Mouse (Mus musculus) megakaryocyte, embryonic 14.5 days (primary cell): ENCODE data around the gene Skp2. TPM values are rescaled to one million over a fixed set of nuclear protein-coding genes. Genes with fewer than 3 reads are reported as not detected.
A peak's percentile ranks its signal among the peaks of the same experiment; 100 is the strongest.

Experiments used
- H3K27me3 ChIP-seq: replicated peaks from 2 replicates; pipeline ENCODE3; 2012; ENCODE audit warnings: inconsistent platforms
- H3K36me3 ChIP-seq: replicated peaks from 2 replicates; pipeline ENCODE3; 2012; ENCODE audit warnings: low read length, inconsistent platforms, mixed read lengths
- H3K4me1 ChIP-seq: 2 replicates; pipeline ENCODE4 v1.6.1; 2012; ENCODE audit warnings: inconsistent platforms
- H3K4me3 ChIP-seq: replicated peaks from 2 replicates; pipeline ENCODE3; 2012; ENCODE audit warnings: moderate library complexity, mild to moderate bottlenecking, inconsistent platforms
- H3K9me3 ChIP-seq: 2 replicates; pipeline ENCODE4 v1.6.1; 2012; ENCODE audit warnings: inconsistent platforms
- FLI1 ChIP-seq: IDR thresholded peaks from 2 replicates; pipeline ENCODE4 v1.6.1; 2012; ENCODE audit warnings: low read length, inconsistent platforms, mixed read lengths
- GATA1 ChIP-seq: IDR thresholded peaks from 3 replicates; pipeline ENCODE4 v1.6.1; 2012; ENCODE audit warnings: mixed read lengths, low read length, inconsistent platforms, borderline replicate concordance
- polyA plus RNA-seq: library from polyadenylated mRNA; stranded (reverse); fragments of >175 nt; gene quantifications from 2 replicates; pipeline ENCODE4 v1.2.3, GENCODE M21; 2012; ENCODE audit warnings: low replicate concordance; ENCODE audit not compliant: insufficient read depth

The Skp2 gene
- polyA plus RNA-seq, 1 experiment: 1.2 TPM

- Histone ChIP-seq H3K4me1 (peaks cover 79% of the 10 kb centered on the region), H3K9me3 (no peaks in the 10 kb centered on the region), H3K27me3 (no peaks in the 10 kb centered on the region), H3K4me3 (no peak overlapping the region), H3K36me3 (peaks cover 90% of the 10 kb centered on the region)
- no peak for TF ChIP-seq FLI1
- no peak for TF ChIP-seq GATA1
Observed at GRCm38 (mm10) chr15:9090662-9091061, 64.6 kb downstream of the Skp2 start.

- no peak for TF ChIP-seq FLI1
- TF ChIP-seq GATA1: no peak
- Histone ChIP-seq H3K9me3 (no peaks in the 10 kb centered on the region), H3K4me1 (peaks cover 87% of the 10 kb centered on the region), H3K27me3 (no peaks in the 10 kb centered on the region), H3K36me3 (peaks cover 94% of the 10 kb centered on the region), H3K4me3 (peak overlapping the region; percentile 10)
Observed at GRCm38 (mm10) chr15:9089136-9089720, 66.0 kb downstream of the Skp2 start.

DNA sequence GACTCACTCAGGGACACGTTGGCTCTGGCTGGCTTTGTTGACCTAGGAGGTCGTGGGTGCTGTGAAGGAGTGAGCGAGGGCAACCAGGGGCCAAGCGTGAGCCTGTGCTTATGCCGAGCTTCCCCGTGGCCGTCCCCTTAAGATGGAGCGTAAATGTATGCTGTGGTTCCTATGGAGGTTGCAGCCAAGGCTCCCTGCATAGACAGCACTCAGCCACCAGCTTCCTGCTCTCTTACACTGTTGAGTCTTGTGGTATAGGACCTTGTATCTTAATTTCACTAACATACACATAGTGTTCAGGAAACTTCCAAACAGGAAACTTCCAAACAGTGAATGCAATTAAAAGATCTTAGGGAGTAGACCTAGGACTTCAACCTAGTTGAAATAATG is 66.5 kb downstream of the Skp2 start:
- peaks cover 94% of the 10 kb centered on the region for H3K36me3 ChIP-seq
- no peaks in the 10 kb centered on the region for H3K9me3 ChIP-seq
- H3K4me3 ChIP-seq: peak overlapping the region; percentile 74
- peaks cover 85% of the 10 kb centered on the region for H3K4me1 ChIP-seq
- no peak for TF ChIP-seq GATA1
- TF ChIP-seq FLI1: no peak
- no peaks in the 10 kb centered on the region for H3K27me3 ChIP-seq

DNA sequence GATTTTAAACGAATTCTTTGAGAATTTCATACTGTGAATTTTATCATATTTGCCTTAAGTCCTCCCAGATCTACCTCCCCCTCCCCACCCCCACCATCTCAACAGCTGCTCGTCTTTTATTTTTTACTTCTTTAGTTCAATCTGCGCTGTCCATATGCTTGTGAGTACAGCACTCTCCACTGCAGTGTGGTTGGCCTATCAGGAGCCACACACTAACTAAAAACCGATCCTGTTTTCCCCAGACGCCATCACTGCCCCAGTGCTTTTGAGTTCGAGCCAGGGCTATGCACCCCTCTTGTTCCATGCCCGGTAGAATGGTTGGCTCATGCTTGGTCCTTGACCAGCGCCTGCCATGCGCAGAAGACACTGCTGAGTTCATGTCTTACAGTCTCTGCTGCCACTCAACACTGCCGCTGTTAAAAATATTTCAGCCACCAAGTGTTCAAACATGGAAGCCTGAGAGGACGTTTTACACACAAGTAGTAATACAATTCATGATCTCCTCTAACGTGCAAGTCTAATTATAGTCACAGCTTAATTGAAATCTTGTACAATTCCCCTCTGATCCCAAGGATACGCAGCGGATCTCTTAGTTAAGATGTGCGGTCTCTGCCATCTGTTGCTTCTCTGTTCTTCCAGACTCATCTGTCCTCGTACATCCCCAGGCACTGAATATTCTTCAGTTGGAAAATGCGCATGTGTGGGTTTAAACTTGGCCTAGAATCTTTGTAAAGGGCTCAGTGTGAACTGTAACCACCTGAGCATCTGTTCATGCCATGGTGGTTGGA is 67.1 kb downstream of the Skp2 start:
- Histone ChIP-seq H3K27me3 (no peaks in the 10 kb centered on the region), H3K9me3 (no peaks in the 10 kb centered on the region), H3K4me1 (peaks cover 84% of the 10 kb centered on the region), H3K4me3 (peak overlapping the region; percentile 74), H3K36me3 (peaks cover 94% of the 10 kb centered on the region)
- no peak for TF ChIP-seq GATA1
- no peak for TF ChIP-seq FLI1

- Histone ChIP-seq H3K27me3 (no peaks in the 10 kb centered on the region), H3K4me1 (peaks cover 90% of the 10 kb centered on the region), H3K4me3 (peak overlapping the region; percentile 85), H3K9me3 (no peaks in the 10 kb centered on the region), H3K36me3 (peaks cover 91% of the 10 kb centered on the region)
- no peak for TF ChIP-seq FLI1
- no peak for TF ChIP-seq GATA1
Observed at GRCm38 (mm10) chr15:9087421-9087820, 67.8 kb downstream of the Skp2 start.

- TF ChIP-seq FLI1: no peak
- no peak for TF ChIP-seq GATA1
- Histone ChIP-seq H3K4me1 (peaks cover 93% of the 10 kb centered on the region), H3K9me3 (no peaks in the 10 kb centered on the region), H3K27me3 (no peaks in the 10 kb centered on the region), H3K4me3 (peak overlapping the region; percentile 85), H3K36me3 (peaks cover 86% of the 10 kb centered on the region)
Observed at GRCm38 (mm10) chr15:9086813-9087212, 68.4 kb downstream of the Skp2 start.

GRCm38 (mm10) chr15:9082753-9083152 is 72.5 kb downstream of the Skp2 start:
- peak overlapping the region; percentile 29 for H3K4me3 ChIP-seq
- peaks cover 93% of the 10 kb centered on the region for H3K4me1 ChIP-seq
- TF ChIP-seq FLI1 (no peak), GATA1 (no peak)
- H3K9me3 ChIP-seq: no peaks in the 10 kb centered on the region
- peaks cover 53% of the 10 kb centered on the region for H3K36me3 ChIP-seq
- H3K27me3 ChIP-seq: no peaks in the 10 kb centered on the region

- peaks cover 90% of the 10 kb centered on the region for H3K4me1 ChIP-seq
- peaks cover 50% of the 10 kb centered on the region for H3K36me3 ChIP-seq
- H3K4me3 ChIP-seq: peak overlapping the region; percentile 77
- no peaks in the 10 kb centered on the region for H3K9me3 ChIP-seq
- no peak for TF ChIP-seq GATA1
- TF ChIP-seq FLI1: no peak
- H3K27me3 ChIP-seq: no peaks in the 10 kb centered on the region
Observed at GRCm38 (mm10) chr15:9081294-9081693, 73.9 kb downstream of the Skp2 start.

GRCm38 (mm10) chr15:9080206-9080605 is 75.0 kb downstream of the Skp2 start:
- Histone ChIP-seq H3K4me1 (peaks cover 90% of the 10 kb centered on the region), H3K9me3 (no peaks in the 10 kb centered on the region), H3K27me3 (no peaks in the 10 kb centered on the region), H3K36me3 (peaks cover 50% of the 10 kb centered on the region), H3K4me3 (peak overlapping the region; percentile 69)
- TF ChIP-seq GATA1: no peak
- no peak for TF ChIP-seq FLI1

- peak overlapping the region; percentile 6 for H3K4me3 ChIP-seq
- H3K4me1 ChIP-seq: peaks cover 90% of the 10 kb centered on the region
- H3K36me3 ChIP-seq: peaks cover 46% of the 10 kb centered on the region
- no peaks in the 10 kb centered on the region for H3K27me3 ChIP-seq
- TF ChIP-seq GATA1 (no peak), FLI1 (no peak)
- H3K9me3 ChIP-seq: no peaks in the 10 kb centered on the region
Observed at GRCm38 (mm10) chr15:9079626-9080025, 75.6 kb downstream of the Skp2 start.
